Mouse (Mus musculus): ENCODE measurements around the gene Gfi1.

- TF ChIP-seq CTCF (IDR thresholded peaks at IDR 0.05; ENCODE audit: insufficient read depth, low read length) (no peak), POLR2A (IDR thresholded peaks at IDR 0.05; ENCODE audit: borderline replicate concordance, extremely low read depth, low read depth, low read length) (no peak)
Observed at GRCm38 (mm10) chr5:107726281-107727006, 608 bp upstream of the Gfi1 start.
